Mouse (Mus musculus) testis, postnatal 10 days (tissue): ENCODE data around the gene Ctnnbl1.

ENCODE experiments used
- DNase-seq: peaks from one replicate; pipeline ENCODE4 v3.0.0; 2021; ENCODE audit warnings: low spot score

Ctnnbl1 gene

DNA sequence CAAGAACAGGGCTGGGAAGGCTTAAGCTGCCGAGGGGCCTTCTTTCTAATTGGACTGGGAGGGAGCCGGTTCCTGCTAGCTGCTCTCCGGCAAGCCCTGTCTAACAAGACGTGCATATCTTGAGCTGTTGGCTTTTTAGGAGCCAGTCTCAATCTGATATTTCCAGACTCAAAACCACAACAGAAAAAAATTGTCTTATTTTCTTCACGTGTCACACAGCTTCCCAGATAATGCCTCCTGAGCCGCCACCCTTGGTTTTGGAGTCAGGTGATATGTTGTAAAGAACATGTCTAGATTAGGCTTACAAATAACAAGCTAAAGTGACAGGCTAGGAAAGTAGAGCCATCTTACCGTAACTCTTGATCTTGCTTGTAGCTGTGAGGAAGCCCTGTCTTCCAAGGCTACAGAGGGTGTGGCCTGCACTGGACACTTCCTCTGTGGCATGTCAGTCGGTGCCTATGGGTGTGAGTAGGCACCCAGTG, 56.7 kb downstream of the Ctnnbl1 start:
- no peak for DNase-seq

DNA sequence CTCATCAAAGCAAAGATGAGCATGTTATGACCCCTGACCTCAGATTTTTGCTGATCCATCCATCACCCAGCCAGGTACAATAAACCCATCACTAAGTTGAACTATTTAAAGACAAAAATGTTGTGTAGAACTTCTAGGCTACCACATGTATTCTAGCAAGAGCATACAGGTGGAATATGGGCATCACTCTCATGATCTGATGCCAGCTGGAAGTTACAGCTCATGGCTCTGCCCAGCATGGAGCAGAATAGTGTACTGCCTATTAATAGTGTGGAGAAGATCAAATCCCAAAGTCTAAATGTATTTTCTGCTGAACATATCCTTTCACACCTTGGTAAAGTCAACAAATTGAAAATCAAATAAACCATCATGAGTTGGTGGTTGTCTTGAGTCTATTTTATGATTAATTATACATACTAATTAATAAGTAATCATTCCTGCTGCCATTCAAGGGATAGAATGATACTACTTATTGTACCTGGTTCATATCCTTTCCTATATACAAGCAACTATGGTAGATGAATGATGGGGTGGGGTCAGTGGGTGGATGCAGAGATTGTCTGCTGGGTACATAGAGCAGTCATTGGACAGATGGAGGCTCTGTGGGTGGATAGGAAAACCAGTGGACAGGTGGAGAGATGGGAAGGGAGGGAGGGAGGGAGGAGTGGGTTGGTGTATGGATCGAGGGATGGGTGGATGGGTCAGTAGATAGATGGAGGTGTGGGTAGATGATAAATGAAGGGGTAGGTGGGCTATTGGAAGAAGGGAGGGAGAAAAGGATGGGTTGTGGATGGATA, 58.6 kb downstream of the Ctnnbl1 start:
- DNase-seq = no peak

DNA sequence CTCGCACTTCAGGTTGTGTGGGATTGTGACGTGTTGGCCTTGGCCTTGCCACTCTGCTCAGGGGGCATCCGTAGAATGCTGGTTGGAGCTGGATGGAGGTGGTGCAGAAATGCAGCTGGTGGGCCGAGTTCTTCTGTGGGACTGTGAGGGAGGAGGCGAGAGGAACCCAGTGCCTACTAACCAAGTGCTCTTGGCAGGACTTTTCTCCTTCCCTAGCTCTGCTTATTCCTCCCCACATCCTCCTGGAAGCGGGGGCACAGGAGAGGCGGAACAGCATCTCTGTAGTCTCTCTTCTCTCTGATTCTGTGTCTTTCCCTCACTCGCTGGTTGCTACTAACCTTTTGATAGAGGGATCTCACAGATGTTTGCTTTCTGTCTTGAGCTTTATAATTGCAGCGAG, 62.3 kb downstream of the Ctnnbl1 start:
- DNase-seq = no peak

DNA sequence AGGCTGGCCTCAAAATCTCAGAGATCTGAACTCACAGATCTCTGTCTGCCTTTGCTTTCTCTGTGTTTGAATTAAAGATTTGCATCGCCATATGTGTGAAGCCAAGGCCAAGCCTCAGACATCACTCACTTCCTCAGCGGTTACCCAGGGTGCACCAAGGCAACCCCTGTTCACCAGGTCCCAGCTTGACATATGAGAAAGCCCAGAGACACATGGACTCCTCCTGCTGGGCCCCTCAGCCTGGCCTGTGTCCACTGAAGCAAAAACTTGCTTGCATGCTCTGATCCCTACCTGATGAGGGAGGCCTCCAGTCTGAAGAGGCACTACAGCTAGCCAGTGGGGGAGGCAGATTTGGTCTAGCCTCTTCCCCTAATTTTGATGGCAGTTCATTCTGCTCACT, 63.1 kb downstream of the Ctnnbl1 start:
- DNase-seq = no peak

DNA sequence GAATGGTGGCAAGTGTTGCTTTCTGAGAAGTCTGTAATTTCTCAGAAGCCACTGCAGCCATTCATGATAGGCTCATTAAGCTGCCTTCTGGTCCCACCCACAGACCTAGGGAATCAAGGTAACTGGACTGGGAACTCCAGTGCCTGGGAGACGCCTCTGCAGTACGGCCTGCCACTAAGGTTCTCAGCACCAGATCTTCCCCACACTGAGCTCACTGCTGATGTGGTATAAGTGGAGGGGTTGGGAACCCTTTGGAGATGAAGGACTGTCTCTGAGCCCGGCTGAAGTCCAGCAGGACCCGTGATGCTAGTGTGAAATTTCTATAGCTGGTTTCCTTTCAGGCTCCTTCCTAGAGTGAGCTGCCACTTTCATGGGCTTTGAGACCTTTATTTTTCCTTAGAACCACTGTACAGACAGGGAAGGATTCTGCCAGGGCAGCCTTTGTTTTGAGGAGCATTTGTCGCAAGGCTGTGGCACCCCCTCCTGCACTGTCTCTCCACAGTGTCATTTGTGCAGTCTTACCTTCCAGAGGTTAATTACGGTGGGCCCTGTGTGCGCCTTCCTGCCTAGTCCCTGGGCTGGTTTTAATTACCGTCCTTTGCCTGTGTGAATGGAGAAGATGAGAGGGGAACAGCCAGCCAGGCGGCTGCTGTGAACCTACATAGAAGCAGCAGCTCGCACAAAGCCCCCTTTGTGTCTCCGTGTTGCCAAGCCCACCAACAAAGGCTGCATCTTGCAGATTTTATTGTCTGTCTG, 63.7 kb downstream of the Ctnnbl1 start:
- no peak for DNase-seq

DNA sequence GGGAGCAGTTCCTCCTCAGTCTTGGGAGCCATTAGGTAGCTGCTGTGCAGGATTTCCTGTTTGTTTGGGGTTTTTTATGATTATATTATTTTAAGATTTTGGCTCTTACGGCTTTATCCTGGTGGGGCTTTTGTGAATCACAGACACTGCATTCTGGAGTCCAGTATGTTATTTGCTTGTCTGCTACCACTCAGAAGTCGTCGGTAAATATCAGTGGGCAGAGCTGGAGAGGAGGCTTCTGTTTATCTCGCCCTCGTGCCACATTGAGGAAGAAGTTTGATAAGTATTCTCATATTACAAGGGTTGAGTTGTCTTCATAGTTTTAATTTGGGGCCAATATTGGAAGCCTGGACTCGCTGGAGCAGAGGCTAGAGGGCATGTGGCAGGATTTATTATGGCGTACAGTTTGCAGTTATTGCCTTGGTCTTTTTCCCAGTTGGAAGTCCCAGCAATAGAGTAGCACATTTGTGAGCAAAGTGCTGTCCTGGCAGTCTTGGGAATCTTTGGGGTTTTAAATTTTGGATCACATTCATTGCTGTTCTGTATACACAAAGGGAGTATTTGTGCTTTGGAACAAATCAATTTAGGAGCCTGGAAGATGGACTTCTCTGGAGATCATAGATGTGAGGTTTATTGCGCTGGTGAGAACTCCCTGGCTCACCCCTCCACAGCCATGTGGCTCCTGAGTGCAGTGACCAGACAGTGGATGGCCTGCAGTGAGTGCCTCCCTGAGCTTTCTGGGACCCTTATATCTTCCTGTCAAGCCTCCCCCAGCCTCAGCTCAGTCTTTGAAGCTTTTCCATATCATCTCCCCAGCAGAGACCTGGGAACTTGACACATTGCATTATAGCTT, 64.5 kb downstream of the Ctnnbl1 start:
- DNase-seq = no peak

DNA sequence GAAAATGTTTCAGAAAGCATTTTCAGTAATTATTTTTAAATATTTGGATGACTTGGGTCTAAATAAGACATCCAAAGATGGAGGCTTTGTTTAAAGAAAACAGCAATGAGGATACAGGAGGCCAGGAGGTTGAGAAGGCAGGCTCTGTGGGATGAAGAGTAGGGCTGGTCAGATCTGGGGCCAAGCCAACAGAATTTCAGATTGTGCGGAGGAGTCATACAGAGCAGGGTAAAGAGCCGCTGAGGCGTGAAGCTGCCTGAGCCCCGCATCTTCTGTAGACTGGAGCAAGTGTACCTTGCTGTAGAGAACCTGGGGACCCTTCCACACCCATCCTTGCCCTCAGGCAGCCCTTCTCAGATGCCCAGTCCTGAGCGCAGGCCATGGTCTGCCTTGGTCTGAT, 65.5 kb downstream of the Ctnnbl1 start:
- no peak for DNase-seq

DNA sequence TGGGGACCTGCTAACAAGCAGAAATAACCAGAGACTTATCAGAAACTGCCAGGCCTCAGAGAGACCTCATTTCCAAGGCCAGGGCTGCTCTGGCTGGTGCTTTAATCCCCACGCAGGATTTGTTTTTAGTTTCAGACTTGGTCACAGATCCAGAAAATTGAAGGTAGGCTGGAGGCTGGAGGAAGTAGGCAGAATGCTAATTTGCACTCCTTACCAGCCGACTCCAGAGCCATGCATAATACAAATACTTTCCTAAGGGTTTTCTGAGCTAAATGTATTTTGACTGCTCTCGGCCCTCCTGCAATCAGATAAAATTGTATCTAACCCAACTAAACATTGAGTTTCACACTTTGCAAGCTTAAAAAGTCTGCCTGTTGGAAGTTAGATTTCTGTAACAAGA, 67.2 kb downstream of the Ctnnbl1 start:
- no peak for DNase-seq

DNA sequence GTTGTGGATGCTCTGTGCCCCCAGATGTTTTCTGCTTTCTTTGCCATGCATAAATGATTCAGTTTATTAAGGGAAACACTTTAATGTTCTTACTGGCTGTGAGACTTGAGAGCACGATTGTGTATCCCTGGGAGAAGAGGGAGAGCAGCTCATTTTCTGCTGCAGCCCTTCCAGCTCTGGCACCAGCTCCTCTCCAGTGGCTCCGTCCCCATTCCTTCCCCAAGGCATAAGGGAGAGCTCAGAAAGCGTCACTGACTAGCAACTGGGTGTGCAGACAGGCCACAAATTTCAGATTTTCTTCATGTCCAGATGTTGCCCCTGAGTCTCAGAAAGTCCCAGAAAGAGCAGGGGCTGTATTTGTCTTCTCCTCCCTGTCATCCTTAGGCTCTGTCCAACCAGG, 67.9 kb downstream of the Ctnnbl1 start:
- peak; percentile 28 for DNase-seq

DNA sequence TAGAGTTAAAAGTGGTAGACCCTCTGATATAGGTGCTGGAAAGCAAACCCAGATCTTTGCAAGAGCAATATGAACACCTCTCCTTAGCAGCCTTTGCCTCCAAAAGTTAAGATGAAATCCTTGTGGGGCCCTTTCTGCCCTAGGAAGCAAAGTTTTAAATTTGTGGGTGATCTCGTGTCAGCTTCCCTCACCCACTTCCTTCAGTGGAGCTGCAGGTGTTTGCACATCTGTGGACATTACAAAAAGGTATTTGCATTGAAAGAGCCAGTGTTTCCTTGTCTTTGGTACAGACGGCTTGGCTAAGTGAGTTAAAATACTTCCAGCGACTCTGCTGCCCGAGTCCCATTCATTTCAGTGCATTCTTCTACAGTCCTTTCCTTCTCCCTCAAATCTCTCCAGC, 69.9 kb downstream of the Ctnnbl1 start:
- DNase-seq = no peak

DNA sequence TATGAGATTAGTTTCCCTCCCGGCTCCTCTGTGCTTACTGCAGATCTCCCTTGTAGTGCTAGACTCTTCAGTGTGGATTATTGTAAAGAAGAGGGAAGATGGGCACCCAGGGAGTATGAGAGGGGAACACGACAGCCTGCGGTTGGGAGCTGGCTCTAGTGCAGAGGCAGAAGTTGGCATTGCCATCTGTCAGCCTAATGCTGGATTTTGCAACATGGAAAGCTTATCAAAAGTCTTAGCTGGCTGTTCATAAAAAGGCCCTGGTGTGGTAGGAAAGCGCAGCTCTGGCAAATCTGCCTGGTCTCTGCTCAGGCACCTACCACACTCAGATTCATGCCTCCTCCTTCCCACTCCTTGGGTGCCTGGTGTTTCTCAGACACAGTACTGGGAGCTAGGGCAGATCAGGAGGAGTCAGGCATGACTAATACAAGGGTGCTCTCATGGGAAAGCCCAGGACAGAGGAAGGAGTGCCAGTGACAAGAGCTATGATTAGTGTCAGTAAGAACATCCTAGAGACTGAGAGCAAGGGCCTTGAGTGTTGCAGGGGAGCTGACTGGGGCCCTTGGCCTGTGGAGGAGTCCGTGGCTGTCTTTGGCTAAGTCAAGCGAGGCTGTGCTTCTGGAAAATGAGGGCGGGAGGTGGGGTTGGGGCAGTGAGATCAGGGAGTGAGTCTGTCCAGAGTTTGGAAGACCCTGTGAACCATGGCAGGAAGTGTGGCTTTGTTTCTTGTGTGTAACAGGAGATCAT, 70.6 kb downstream of the Ctnnbl1 start:
- peak; percentile 42 for DNase-seq

DNA sequence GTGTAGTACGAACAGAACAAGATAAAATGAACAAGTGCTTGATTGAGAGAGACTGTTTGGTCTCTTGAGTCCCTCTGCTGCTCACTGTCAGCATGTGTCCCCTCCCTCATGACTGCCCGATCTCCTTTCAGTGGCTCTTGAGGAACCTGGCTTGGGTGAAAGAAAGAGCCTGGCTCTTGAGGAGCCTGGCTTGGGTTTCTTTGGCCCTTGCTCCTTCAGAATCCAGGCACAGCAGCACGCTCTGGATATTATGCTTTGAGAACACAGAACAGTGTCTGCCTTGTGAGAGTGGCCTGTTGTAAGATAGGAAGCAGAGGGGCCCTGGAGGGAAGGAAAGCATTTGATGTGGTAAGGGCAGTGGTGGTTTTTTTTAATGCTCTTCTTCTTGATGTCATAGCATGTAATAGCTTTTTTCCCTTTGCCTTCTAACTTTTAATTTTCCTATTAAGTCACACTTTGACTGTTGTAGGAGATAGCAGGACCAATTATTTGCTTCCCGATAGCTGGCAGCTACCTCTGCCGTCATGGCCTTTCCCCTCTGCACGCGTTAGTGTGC, 71.2 kb downstream of the Ctnnbl1 start:
- peak; percentile 32 for DNase-seq

DNA sequence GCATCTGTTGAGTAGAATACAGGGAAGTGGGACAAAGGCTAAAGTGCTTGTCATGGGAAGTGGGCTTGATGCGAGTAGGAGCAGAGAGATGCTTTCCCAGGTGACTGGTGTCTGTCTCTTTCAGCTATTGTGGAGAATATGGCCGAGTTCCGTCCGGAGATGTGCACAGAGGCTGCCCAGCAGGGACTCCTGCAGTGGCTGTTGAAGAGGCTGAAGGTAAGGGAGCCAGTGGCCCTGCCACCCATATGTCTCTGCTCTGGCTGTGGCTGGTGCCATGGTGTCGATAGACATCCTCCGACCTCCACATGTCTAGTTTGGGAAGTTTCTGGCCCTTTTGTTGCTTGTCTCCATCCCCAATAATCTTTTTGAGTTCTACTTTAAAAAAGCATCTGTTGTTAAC, 72.1 kb downstream of the Ctnnbl1 start:
- DNase-seq = peak; percentile 32

DNA sequence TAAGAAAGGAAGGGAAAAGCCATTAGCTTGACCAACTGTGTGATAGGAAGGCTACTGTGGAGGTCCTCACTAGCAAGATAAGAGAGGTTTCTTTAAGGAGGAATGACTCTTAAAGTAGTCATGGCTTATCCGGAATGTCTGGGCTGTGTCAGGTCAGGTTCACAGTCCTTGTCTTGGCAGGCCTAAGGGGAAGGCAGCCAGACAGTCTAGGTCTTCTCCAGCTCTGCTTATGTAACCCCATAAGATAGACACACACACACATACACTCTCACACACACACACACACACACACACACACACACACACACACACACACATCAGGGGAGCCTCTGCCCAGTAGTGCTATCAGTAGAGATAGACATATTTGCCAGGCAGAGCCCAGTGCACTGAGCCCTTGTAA, 73.5 kb downstream of the Ctnnbl1 start:
- DNase-seq = peak; percentile 29

DNA sequence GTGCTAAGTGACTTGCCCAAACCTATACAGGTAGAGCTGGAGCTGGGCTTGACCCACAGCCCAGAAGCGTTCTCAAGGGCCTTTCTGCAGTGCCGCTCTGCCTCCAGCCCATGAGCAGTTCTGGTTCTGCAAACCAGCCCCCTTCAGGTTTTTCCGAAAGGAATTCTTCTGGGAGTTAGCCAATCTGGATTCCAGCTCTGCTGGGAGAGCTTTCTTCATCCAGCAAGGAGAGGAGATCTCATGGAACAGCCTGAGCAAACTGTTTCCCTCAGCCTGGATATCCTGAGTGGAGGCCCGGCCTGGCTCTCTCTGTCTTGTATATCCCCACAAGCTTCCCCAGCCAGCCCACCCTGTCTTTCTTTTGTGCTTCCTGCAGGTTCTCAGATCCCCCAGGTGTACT, 75.9 kb downstream of the Ctnnbl1 start:
- DNase-seq = peak; percentile 31

DNA sequence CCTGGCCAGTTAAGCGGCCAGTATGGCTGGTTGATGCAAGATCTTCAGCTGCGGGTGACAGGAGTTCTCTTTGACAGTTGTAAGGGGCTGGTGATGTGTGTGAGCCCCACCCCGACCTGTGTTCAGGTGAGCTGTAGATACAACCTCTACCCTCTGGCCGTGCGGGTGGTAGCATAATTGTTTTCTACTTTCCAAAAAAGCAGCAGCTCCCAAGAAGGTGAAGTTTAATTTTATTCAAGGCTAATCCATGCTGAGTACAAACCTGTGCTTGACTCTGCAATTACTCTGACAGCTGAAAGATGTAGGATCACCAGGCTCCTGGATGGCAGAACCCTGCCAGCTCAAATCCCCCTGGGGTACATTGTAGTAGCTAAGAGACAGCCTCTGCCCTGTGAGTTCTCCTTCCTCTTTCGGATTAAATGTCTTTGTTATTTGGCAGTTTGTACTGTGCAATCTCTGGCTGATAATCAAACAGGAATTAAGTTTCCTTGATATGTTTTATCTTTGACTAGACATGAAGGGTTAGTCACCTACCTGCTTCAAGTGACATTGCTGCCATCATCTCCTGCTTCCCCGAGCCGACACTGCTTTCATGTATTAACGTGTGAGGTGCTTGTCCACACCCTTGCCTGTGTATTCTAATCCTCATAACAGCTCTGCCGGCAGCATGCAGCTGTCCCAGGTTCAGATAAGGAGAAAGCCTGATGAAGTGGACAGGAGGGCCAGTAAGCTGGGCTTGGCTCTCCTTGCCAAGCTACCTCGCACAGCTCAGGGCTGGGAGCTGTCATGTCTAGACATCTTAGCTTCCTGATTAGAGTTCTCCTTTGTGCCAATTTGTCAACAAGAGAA, 77.1 kb downstream of the Ctnnbl1 start:
- DNase-seq = peak; percentile 33

DNA sequence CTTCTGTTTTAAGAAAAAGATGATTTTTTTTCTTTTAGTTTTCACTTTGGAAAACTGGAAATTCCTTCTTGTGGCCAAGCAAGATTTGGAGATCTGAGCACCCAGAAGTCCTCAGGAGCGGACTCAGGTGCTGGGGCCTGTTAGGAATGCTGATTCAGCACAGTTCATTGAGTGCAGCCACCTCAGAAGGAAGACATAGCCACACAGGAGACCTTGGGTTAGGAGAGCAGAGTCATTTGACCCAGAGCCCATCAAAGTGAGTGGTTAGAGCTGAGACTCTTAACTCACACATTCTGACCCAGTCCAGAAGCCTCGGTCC, 77.7 kb downstream of the Ctnnbl1 start:
- DNase-seq = peak; percentile 32

DNA sequence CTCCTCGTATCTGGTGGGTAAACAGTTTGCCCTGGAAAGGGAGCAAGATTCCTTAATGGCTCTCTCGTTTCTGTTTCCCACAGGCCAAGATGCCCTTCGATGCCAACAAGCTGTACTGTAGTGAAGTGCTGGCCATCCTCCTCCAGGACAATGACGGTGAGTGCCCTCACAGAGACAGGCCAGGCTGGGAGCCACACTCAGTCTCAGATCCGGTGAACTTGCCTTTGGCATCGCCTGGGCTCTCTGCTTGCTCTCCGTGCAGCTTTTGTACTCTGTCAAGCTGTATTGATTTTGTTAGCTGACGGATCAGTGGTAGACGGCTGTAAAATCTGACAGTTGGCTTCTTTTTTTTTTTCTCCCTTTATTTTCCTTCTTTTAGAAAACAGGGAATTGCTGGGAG, 80.5 kb downstream of the Ctnnbl1 start:
- DNase-seq = peak; percentile 34

DNA sequence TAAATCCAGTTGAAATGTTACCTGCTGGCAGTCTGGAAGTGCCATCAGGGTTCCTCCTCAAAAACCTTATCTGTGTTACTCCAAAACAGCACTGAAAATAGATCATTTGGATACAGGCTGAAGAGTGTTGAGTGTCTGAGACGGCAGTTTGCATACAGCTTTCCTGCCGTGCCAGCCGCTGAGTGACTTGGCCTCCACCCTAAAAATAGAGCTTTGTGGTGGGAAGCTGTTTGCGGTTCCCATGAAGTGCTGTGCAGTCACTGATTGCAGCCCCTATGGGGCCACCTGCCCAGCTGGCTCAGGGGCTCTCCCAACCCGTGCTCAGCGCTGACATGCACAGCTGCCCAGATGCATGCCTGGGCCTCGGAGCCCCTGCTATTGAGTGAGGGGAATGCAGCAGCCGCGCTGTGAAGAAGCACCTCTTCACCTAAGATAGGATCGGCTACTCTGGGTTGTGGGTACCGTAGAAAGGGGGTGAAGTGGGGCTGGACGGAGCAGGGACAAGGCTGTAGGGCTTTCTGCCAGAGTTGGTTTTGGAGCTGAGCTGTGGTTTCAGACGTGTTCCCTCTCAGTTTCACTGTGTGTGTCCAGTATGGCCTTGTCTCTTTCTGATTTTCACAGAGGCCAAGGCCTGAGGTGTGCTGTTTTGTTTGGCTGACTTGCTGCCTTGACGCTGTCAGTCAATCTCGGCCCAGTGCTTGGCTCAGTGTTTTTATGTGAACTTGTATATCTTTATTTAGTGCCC, 81.5 kb downstream of the Ctnnbl1 start:
- peak; percentile 36 for DNase-seq

DNA sequence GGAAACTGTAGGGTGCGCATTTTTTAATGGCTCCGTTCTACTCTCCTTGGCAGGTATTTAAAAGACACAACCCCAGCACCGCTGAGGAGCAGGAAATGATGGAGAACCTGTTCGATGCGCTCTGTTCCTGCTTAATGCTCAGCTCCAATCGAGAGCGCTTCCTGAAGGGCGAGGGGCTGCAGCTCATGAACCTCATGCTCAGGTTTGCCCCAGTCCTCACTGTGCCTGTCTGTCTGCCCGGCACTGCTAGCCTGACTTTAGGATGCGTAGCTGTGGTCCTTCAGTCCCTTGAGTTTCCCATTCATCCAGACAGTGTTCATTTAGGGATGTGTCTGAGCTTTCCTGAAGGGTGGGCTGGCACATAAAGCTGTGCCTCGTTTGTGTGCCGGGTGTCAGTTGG, 82.2 kb downstream of the Ctnnbl1 start:
- DNase-seq = peak; percentile 15
